Mouse (Mus musculus) midbrain, embryonic 14.5 days (tissue): ENCODE results near the gene Zfp229. TPM values are rescaled to one million over a fixed set of nuclear protein-coding genes. Genes with fewer than 3 reads are reported as not detected.

Experiments used
- polyA plus RNA-seq: library from polyadenylated mRNA; unstranded; fragments of >200 nt; fragmentation: Nextera tagmentation; extraction: Ambion mirVana; gene quantifications from 2 replicates; pipeline ENCODE4 v1.2.1, GENCODE M21; 2014

The Zfp229 gene
- polyA plus RNA-seq, 1 experiment from 2014 or later = 9.7 TPM

Other genes starting within 250 kb of the Zfp229 start
- gene Zfp53, start 241.8 kb upstream of the Zfp229 start, polyA plus RNA-seq = 10.9 and 11.4 TPM in 2 replicates
- 1.5 TPM in 2 replicates for gene Zfp52, start 195.3 kb upstream of the Zfp229 start, polyA plus RNA-seq
- gene Zfp948, start 163.8 kb upstream of the Zfp229 start, polyA plus RNA-seq = 21.2 and 25.4 TPM in 2 replicates
- gene Zfp983, start 80.2 kb upstream of the Zfp229 start, polyA plus RNA-seq = 11.5 and 16.1 TPM in 2 replicates
- gene Gm10226, start 38.9 kb upstream of the Zfp229 start, polyA plus RNA-seq = 17.7 and 21.4 TPM in 2 replicates
- gene Zfp760, start 23.1 kb upstream of the Zfp229 start, polyA plus RNA-seq = 14.0 and 19.3 TPM in 2 replicates
- gene Zfp820, start 115.0 kb downstream of the Zfp229 start, polyA plus RNA-seq = 1.9 and 4.2 TPM in 2 replicates
- 12.6 TPM in 2 replicates for gene Zfp995, start 179.1 kb downstream of the Zfp229 start, polyA plus RNA-seq
- gene Zfp942, start 231.7 kb downstream of the Zfp229 start, polyA plus RNA-seq = 23.7 and 23.9 TPM in 2 replicates
- 22.5 and 25.0 TPM in 2 replicates for gene Zfp943, start 231.8 kb downstream of the Zfp229 start, polyA plus RNA-seq